Mouse (Mus musculus) hindbrain, postnatal 0 days (tissue): ENCODE measurements around the gene Cd40. TPM values are rescaled to one million over a fixed set of nuclear protein-coding genes. Genes with fewer than 3 reads are reported as not detected.
A peak's percentile ranks its signal among the peaks of the same experiment; 100 is the strongest.

ENCODE experiments used
- ATAC-seq: fragments of 200-750 bp; cut with Nextera tagmentation; 2 replicates; pipeline ENCODE4 v1.8.0; 2017; ENCODE audit warnings: mild to moderate bottlenecking, moderate TSS enrichment, moderate library complexity
- DNase-seq: peaks from one replicate; pipeline ENCODE4 v3.0.0-alpha.2; 2015; ENCODE audit warnings: low spot score
- H3K27ac ChIP-seq: fragments of 300-500 bp; sonication (generic); 2 replicates; pipeline ENCODE4 v1.5.1; 2014; ENCODE audit warnings: mild to moderate bottlenecking
- H3K27me3 ChIP-seq: fragments of 300-500 bp; sonication (generic); 2 replicates; pipeline ENCODE4 v1.6.1; 2014; ENCODE audit warnings: low read length, mixed read lengths; ENCODE audit not compliant: insufficient read depth
- H3K36me3 ChIP-seq: fragments of 300-500 bp; sonication (generic); 2 replicates; pipeline ENCODE4 v1.6.1; 2014; ENCODE audit warnings: low read length, mixed read lengths; ENCODE audit not compliant: insufficient read depth
- H3K4me1 ChIP-seq: fragments of 300-500 bp; sonication (generic); 2 replicates; pipeline ENCODE4 v1.6.1; 2014; ENCODE audit warnings: antibody characterized with exemption, low read length, mixed read lengths; ENCODE audit not compliant: insufficient read depth
- H3K4me2 ChIP-seq: fragments of 300-500 bp; sonication (generic); 2 replicates; pipeline ENCODE4 v1.6.1; 2014; ENCODE audit warnings: low read depth, mild to moderate bottlenecking, low read length, moderate library complexity, mixed read lengths
- H3K4me3 ChIP-seq: fragments of 300-500 bp; sonication (generic); 2 replicates; pipeline ENCODE4 v1.5.1; 2014; ENCODE audit warnings: low read length
- H3K9ac ChIP-seq: fragments of 300-500 bp; sonication (generic); replicated peaks from 2 replicates; pipeline ENCODE4 v1.6.1; 2014; ENCODE audit warnings: mild to moderate bottlenecking, low read length, moderate library complexity, mixed read lengths
- H3K9me3 ChIP-seq: fragments of 300-500 bp; sonication (generic); 2 replicates; pipeline ENCODE4 v1.6.1; 2016; ENCODE audit warnings: low read length, mixed read lengths
- CTCF ChIP-seq: IDR thresholded peaks from 2 replicates; pipeline ENCODE4 v1.5.1; 2016; ENCODE audit warnings: antibody characterized with exemption, control low read depth, low read depth
- WGBS: fragments of 180-500 bp; shearing (Covaris S2); extraction: QIAGEN DNeasy Blood & Tissue Kit; methylation state at CpG from one replicate; pipeline ENCODE4 v1.1.7; 2014; 5-methylcytosine and 5-hydroxymethylcytosine counted together
- polyA plus RNA-seq: library from polyadenylated mRNA; unstranded; fragments of >200 nt; fragmentation: Nextera tagmentation; extraction: Ambion mirVana; gene quantifications from 2 replicates; pipeline ENCODE4 v1.2.1, GENCODE M21; 2015
- total RNA-seq: library from RNA; depleted of rRNA; stranded (reverse); fragments of >200 nt; gene quantifications from 2 replicates; pipeline ENCODE4 v1.2.3, GENCODE M21; 2014

Gene Cd40
- total and polyA plus RNA-seq, 2 experiments from 2014 or later, result 3.8 to 5.4 TPM

DNA sequence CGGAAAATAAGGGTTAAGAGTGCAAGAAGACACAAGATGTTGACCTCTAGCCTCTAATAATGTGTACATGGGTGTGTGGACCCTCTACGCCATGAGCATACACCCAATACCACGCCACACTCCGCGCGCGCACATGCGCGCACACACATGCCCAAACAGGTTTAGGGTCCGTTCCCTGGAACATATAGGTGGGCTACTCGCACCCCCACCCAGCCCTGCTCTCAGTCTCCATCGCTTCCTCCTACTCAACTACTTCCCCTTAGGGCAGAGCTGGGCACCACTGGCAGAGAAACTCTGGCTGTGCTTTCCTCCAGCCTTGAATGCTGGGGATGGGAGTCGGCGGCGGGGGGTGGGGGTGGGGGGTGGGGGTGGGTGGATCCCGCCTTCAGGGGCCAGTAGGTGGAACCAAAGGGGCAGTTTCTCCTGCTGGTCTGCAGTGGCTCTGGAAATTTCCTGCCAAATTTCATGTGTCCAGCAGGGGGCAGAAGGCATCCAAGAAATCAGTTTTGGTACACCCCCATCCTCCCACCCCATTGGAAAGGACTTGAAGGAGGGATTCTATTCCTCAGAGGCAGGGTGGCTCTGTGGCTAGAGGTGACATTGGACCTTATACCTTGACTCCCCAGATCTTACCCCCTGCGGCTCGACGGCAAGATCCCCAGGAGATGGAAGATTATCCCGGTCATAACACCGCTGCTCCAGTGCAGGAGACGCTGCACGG lies 14.8 kb downstream of the Cd40 start:
- 0 out of 2 replicates have a peak overlapping the region, but pooled peaks have one; percentile 17 for H3K9ac ChIP-seq
- 23% methylated on average over 23 of the region's 23 CpGs for WGBS
- peak; percentile 86 for TF ChIP-seq CTCF

DNA sequence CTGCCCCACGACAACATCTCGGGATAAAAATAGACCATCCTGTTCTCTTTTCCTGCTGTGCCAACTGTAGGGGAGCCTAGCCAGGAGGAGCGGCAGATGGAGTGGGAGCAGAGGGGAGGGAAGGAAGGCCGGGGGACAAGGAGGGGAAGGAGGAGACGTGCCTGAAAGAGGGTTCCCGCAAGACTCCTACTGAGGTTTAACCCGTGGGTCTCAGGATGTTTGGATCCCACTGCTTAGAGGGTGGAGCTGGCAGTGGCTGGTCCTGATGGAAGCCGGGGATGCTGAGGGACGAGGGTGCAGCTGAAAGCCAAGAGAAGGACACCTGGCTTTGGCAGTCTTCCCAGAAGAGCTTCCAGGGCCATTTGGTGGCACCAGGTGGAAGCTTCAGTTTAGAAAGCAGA lies 18.0 kb downstream of the Cd40 start:
- H3K4me1 ChIP-seq, result peaks cover 25% of the 10 kb centered on the region
- H3K4me2 ChIP-seq, result 0 out of 2 replicates have a peak overlapping the region, but pooled peaks have one; percentile 11
- no peaks in the 10 kb centered on the region for H3K36me3 ChIP-seq
- no peak overlapping the region for H3K4me3 ChIP-seq
- H3K9me3 ChIP-seq, result no peaks in the 10 kb centered on the region
- H3K27me3 ChIP-seq, result peaks cover 7% of the 10 kb centered on the region; the same call in 1 of the 2 replicates
- DNase-seq, result peak; percentile 67
- no peak for ATAC-seq
- H3K27ac ChIP-seq, result 0 out of 2 replicates have a peak overlapping the region, but pooled peaks have one; percentile 7
- TF ChIP-seq CTCF, result no peak
- H3K9ac ChIP-seq, result no peak overlapping the region
- 15% methylated on average over 9 of the region's 9 CpGs for WGBS

More for the DNA sequence above, 14.8 kb downstream of the Cd40 start:
- ATAC-seq (peak; percentile 43), DNase-seq (peak; percentile 89)
- Histone ChIP-seq H3K4me2 (peak overlapping the region; percentile 35), H3K9me3 (no peaks in the 10 kb centered on the region), H3K4me1 (peaks cover 10% of the 10 kb centered on the region; the same call in 1 of the 2 replicates), H3K27ac (no peak overlapping the region), H3K36me3 (no peaks in the 10 kb centered on the region), H3K27me3 (no peaks in the 10 kb centered on the region), H3K4me3 (no peak overlapping the region)

DNA sequence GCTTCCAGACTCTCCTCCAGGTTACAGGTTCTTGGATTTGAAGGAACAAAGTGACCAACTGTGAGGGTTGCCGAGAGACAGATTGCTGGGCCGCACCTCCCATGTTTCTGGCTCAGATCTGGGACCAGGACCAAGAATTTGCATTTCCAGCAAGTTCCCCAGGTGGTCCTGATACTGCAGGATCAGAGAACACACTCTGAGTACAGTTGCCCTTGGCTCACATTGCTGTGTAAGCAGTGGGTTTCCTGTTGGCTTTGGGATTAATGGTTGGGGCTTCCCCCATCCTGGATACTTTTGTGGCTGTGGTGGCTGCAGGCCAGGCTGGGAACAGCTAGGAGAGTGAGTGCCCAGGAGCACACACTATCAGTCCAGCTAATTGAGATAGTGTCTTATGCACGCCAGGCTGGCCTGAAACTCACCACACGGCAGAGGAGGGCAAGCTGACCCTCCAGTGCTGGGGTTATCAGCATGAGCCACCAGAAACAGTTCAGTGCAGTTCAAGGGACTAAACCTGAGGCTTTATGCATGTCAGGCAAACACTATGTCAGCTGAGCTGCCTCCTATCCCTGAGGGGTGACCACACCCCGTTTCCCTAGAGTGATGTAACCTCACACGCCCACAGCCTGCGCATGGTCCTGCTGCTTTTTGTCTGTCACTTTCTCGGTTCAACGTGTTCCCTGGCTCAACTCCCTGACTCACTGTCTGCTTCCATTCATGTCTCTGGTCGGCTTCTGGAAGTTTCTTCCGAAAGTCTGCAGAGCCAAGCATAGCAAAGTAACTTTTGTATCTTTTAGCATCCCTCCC lies 18.9 kb downstream of the Cd40 start:
- WGBS, result 36% methylated on average over 11 of the region's 11 CpGs
- peaks cover 11% of the 10 kb centered on the region; the same call in 1 of the 2 replicates for H3K27me3 ChIP-seq
- DNase-seq, result peak; percentile 61
- H3K4me2 ChIP-seq, result no peak overlapping the region
- no peaks in the 10 kb centered on the region for H3K36me3 ChIP-seq
- H3K9ac ChIP-seq, result no peak overlapping the region
- no peak for TF ChIP-seq CTCF
- H3K4me3 ChIP-seq, result no peak overlapping the region
- H3K9me3 ChIP-seq, result no peaks in the 10 kb centered on the region
- H3K4me1 ChIP-seq, result peaks cover 25% of the 10 kb centered on the region
- ATAC-seq, result no peak
- H3K27ac ChIP-seq, result peak overlapping the region; percentile 11; the same call in 1 of the 2 replicates

DNA sequence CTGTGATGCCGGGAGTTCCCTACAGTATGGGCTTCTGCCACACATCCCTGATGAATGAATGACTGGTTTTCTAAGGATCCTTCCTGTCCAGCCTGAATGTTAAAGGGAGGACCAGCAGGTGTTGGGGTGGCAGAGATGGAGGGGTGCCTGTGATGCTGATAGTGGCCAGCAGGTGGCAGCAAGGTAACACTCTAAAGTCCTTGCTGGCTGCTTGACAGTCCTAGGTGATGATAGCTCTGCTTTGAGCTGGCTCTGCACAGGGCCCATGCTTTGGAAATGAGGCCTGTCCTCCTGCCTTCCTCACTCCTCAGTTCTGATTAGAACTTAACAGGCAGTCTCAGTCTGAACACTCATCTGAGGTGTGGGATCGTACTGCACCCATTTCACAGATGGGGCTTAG lies 19.5 kb downstream of the Cd40 start:
- Histone ChIP-seq H3K9ac (no peak overlapping the region), H3K4me2 (no peak overlapping the region), H3K27me3 (peaks cover 11% of the 10 kb centered on the region; the same call in 1 of the 2 replicates), H3K4me1 (peaks cover 24% of the 10 kb centered on the region), H3K4me3 (no peak overlapping the region), H3K36me3 (no peaks in the 10 kb centered on the region), H3K27ac (no peak overlapping the region), H3K9me3 (no peaks in the 10 kb centered on the region)
- peak; percentile 90 for DNase-seq
- peak; percentile 62 for ATAC-seq
- WGBS, result 32% methylated on average over 2 of the region's 2 CpGs
- TF ChIP-seq CTCF, result peak; percentile 99

DNA sequence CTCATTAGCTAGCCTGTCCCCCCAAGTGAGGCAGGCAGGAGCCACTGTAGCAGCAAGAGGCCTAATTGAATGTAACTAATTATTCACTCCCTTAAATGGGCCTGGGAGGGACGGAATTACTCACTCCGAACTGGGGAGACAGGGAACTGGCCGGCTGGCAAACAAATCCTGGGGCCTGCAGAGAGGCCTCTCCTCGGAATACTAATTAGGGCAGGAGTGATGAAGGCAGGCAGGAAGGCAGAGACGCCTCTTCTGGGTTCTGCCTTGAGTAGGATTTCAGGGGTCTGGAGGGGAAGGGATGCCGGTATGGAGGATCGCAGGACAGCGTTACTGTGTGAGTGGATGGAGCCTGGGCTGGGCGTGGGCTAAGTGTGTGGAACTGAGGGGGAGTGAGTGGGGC lies 21.6 kb downstream of the Cd40 start:
- H3K4me3 ChIP-seq, result no peak overlapping the region
- H3K27ac ChIP-seq, result no peak overlapping the region
- H3K9ac ChIP-seq, result no peak overlapping the region
- H3K4me2 ChIP-seq, result 0 out of 2 replicates have a peak overlapping the region, but pooled peaks have one; percentile 10
- peaks cover 15% of the 10 kb centered on the region for H3K27me3 ChIP-seq
- ATAC-seq (peak; percentile 61; the same call in 1 of the 2 replicates), DNase-seq (peak; percentile 75)
- no peak for TF ChIP-seq CTCF
- no peaks in the 10 kb centered on the region for H3K9me3 ChIP-seq
- H3K36me3 ChIP-seq, result no peaks in the 10 kb centered on the region
- H3K4me1 ChIP-seq, result peaks cover 18% of the 10 kb centered on the region
- 9% methylated on average over 9 of the region's 9 CpGs for WGBS

DNA sequence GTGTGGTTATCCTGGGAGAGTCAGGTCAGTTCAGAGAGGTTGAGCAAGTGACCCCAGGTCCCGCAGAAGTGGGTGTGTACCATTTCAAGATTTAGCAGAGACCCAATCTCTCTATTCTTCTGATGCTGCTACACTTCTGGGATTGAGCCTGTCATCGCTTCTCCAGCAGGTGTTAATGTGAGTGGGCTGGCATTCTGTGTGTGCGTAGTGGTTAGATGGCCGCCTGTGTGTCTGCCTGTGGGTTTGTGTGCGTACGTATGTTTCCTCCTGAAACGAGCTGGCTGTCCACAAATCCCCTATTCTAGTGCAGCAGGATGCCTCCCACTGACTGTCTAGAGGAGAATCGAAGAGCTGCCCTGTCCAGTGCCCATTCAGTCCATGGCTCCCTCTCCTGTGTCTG lies 22.6 kb downstream of the Cd40 start:
- no peak overlapping the region for H3K4me2 ChIP-seq
- H3K4me1 ChIP-seq, result peaks cover 18% of the 10 kb centered on the region
- DNase-seq (no peak), ATAC-seq (no peak)
- 67% methylated on average over 8 of the region's 8 CpGs for WGBS
- H3K9ac ChIP-seq, result no peak overlapping the region
- no peaks in the 10 kb centered on the region for H3K36me3 ChIP-seq
- no peak for TF ChIP-seq CTCF
- H3K9me3 ChIP-seq, result no peaks in the 10 kb centered on the region
- no peak overlapping the region for H3K4me3 ChIP-seq
- H3K27ac ChIP-seq, result no peak overlapping the region
- H3K27me3 ChIP-seq, result peaks cover 15% of the 10 kb centered on the region
